Mouse (Mus musculus) embryo, embryonic 10.5 days (tissue): ENCODE measurements around the gene Vmn2r6.
"Not testable (repeated sequence)": the region's sequence is repeated elsewhere in the genome, so short reads cannot be mapped to it uniquely, and the experiment has no call there.

Experiments used
- DNase-seq: peaks from one replicate; pipeline ENCODE4 v3.0.0-alpha.2; 2015; ENCODE audit warnings: low spot score

Vmn2r6 gene

DNA sequence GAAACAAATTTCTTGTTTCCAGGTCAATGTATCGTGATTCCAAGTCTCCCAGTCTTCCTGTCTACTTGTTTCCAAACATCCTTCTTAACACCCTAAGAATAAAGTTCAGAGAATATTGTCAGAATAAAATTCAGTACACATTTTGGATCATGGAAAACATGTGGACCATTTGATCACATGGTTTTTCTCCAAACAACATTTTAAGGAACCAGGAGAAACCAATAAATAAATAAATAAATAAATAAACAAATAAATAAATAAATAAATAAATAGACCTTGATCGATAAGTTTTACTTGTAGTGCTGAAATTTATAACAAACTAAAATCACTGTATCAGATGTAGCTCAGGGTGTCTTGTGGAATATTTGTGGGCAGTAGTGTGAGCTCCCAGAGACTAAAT is at the start of gene Vmn2r6:
Gene Vmn2r6 (minus strand): TSS at position 101 of the 400 bp plus-strand sequence.
- DNase-seq: not testable (repeated sequence)

- peak; percentile 28 for DNase-seq
These were observed 22.0 kb upstream of the Vmn2r6 start for GRCm38 (mm10) chr3:64587618-64588017.

- not testable (repeated sequence) for DNase-seq
These were observed 3.2 kb upstream of the Vmn2r6 start for GRCm38 (mm10) chr3:64568793-64569192.

GRCm38 (mm10) chr3:64523585-64523984 is 42.0 kb downstream of the Vmn2r6 start:
- not testable (repeated sequence) for DNase-seq

DNA sequence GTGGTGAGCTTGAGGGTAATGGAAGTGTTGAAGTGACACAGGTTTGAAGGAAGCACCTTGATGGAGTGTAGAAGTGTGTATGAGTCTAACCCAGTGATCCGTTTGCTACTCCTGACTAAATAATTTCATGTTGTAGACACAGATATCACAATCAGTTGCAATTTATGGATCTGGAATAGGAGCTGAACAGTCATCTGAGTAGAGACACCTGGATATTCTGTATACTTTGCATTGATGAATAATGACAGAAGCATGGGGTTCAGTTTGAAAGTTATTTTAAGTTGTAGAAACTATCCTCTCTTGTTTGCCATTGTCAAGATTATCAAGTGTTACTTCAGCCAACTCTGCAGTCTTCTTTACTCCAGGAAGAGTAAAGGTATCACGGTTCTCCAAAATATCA is 55.9 kb downstream of the Vmn2r6 start, which contains the start of gene Vmn2r5:
Gene Vmn2r5 (minus strand): TSS at position 101 of the 400 bp plus-strand sequence.
- not testable (repeated sequence) for DNase-seq
